Mouse (Mus musculus) CH12.LX (cell line): ENCODE data around the gene Plk3. TPM values are rescaled to one million over a fixed set of nuclear protein-coding genes. Genes with fewer than 3 reads are reported as not detected.

Experiments used
- DNase-seq: peaks from one replicate; pipeline ENCODE4 v3.0.0-alpha.2; 2013; ENCODE audit errors: extremely low read depth
- H3K27ac ChIP-seq: 2 replicates; pipeline ENCODE4 v1.5.1; 2012; ENCODE audit warnings: low read depth, mild to moderate bottlenecking, control low read depth, moderate library complexity; ENCODE audit not compliant: insufficient read depth
- H3K27me3 ChIP-seq: replicated peaks from 2 replicates; pipeline ENCODE3; 2012; ENCODE audit warnings: inconsistent platforms
- H3K36me3 ChIP-seq, 2 experiments: replicated peaks in 1 of 2; 2 replicates each; pipeline versions ENCODE3 to v1.6.1; 2012; ENCODE audit warnings: inconsistent platforms in 1 of 2, low read length in 1 of 2, mild to moderate bottlenecking in 1 of 2, mixed read lengths in 1 of 2, moderate library complexity in 1 of 2; ENCODE audit not compliant: control insufficient read depth in 1 of 2, insufficient read depth in 1 of 2
- H3K4me1 ChIP-seq, 2 experiments: 2 replicates each; pipeline ENCODE4 v1.6.1; 2012; ENCODE audit warnings: inconsistent platforms in 1 of 2, moderate library complexity in 1 of 2; ENCODE audit not compliant: insufficient read depth in 2 of 2, control insufficient read depth in 1 of 2
- H3K4me2 ChIP-seq: 2 replicates; pipeline ENCODE4 v1.6.1; 2012; ENCODE audit warnings: low read depth, mild to moderate bottlenecking, control low read depth; ENCODE audit not compliant: poor library complexity, insufficient read depth, severe bottlenecking
- H3K4me3 ChIP-seq, 3 experiments: fragments of 150-350 bp in 1 of 3; sonication (generic) in 1 of 3; replicated peaks in 1 of 3; 2 replicates each; pipeline versions ENCODE3 to v1.5.1; 2011 to 2012; ENCODE audit warnings: low read depth in 2 of 3, low read length in 2 of 3, mild to moderate bottlenecking in 2 of 3, moderate library complexity in 2 of 3, control low read depth in 1 of 3, improper control_type of control experiment in 1 of 3, inconsistent platforms in 1 of 3, mixed read lengths in 1 of 3; ENCODE audit not compliant: poor library complexity in 1 of 3
- H3K79me2 ChIP-seq: replicated peaks from 2 replicates; pipeline ENCODE4 v1.6.1; 2012; ENCODE audit warnings: mild to moderate bottlenecking, moderate library complexity; ENCODE audit not compliant: control insufficient read depth, poor library complexity, insufficient read depth, severe bottlenecking; ENCODE audit errors: extremely low read depth
- H3K9ac ChIP-seq: 2 replicates; pipeline ENCODE4 v1.6.1; 2012; ENCODE audit warnings: low read depth, mild to moderate bottlenecking, control low read depth, moderate library complexity; ENCODE audit not compliant: insufficient read depth
- H3K9me3 ChIP-seq: replicated peaks from 2 replicates; pipeline ENCODE3; 2012; ENCODE audit warnings: low read length, inconsistent platforms, mixed read lengths
- BHLHE40 ChIP-seq: IDR thresholded peaks from 2 replicates; pipeline ENCODE4 v1.6.1; 2011; ENCODE audit warnings: mild to moderate bottlenecking, low read depth, low read length, improper control_type of control experiment
- E2F4 ChIP-seq: IDR thresholded peaks from 2 replicates; pipeline ENCODE4 v1.6.1; 2011; ENCODE audit warnings: low read depth, low read length, improper control_type of control experiment; ENCODE audit not compliant: insufficient replicate concordance
- ELF1 ChIP-seq: IDR thresholded peaks from 2 replicates; pipeline ENCODE4 v1.6.1; 2014; ENCODE audit warnings: low read depth, mild to moderate bottlenecking, inconsistent platforms, low read length, improper control_type of control experiment
- ETS1 ChIP-seq: conservative IDR thresholded peaks from 2 replicates; pipeline ENCODE4 v1.6.1; 2012; ENCODE audit warnings: low read depth, mild to moderate bottlenecking, inconsistent platforms, low read length, improper control_type of control experiment, moderate library complexity
- HCFC1 ChIP-seq: IDR thresholded peaks from 2 replicates; pipeline ENCODE4 v1.6.1; 2012; ENCODE audit warnings: low read depth, mild to moderate bottlenecking, inconsistent platforms, low read length, improper control_type of control experiment
- IRF4 ChIP-seq: IDR thresholded peaks from 2 replicates; pipeline ENCODE4 v1.6.1; 2014; ENCODE audit warnings: low read depth, mild to moderate bottlenecking, inconsistent platforms, low read length, improper control_type of control experiment
- JUN ChIP-seq: IDR thresholded peaks from 2 replicates; pipeline ENCODE4 v1.6.1; 2011; ENCODE audit warnings: low read depth, mild to moderate bottlenecking, low read length, improper control_type of control experiment, moderate library complexity; ENCODE audit not compliant: insufficient read depth
- JUND ChIP-seq: conservative IDR thresholded peaks from 2 replicates; pipeline ENCODE4 v1.6.1; 2011; ENCODE audit warnings: low read depth, low read length, improper control_type of control experiment
- MAX ChIP-seq: IDR thresholded peaks from 2 replicates; pipeline ENCODE4 v1.6.1; 2011; ENCODE audit warnings: low read length, improper control_type of control experiment
- MAZ ChIP-seq: IDR thresholded peaks from 2 replicates; pipeline ENCODE4 v1.6.1; 2012; ENCODE audit warnings: low read depth, mild to moderate bottlenecking, inconsistent platforms, low read length, improper control_type of control experiment, moderate library complexity
- MXI1 ChIP-seq: IDR thresholded peaks from 2 replicates; pipeline ENCODE4 v1.6.1; 2011; ENCODE audit warnings: mild to moderate bottlenecking, low read depth, low read length, improper control_type of control experiment
- MYC ChIP-seq: IDR thresholded peaks from 2 replicates; pipeline ENCODE4 v1.6.1; 2011; ENCODE audit warnings: low read depth, mild to moderate bottlenecking, improper control_type of control experiment, low read length
- PAX5 ChIP-seq: IDR thresholded peaks from 2 replicates; pipeline ENCODE4 v1.6.1; 2012; ENCODE audit warnings: low read length, inconsistent platforms, mixed read lengths
- POLR2A ChIP-seq: IDR thresholded peaks from 2 replicates; pipeline ENCODE4 v1.6.1; 2011; ENCODE audit warnings: low read depth, mild to moderate bottlenecking, improper control_type of control experiment, low read length
- RAD21 ChIP-seq: IDR thresholded peaks from 2 replicates; pipeline ENCODE4 v1.6.1; 2011; ENCODE audit warnings: low read depth, mild to moderate bottlenecking, low read length, improper control_type of control experiment, moderate library complexity
- RCOR1 ChIP-seq: conservative IDR thresholded peaks from 2 replicates; pipeline ENCODE4 v1.6.1; 2012; ENCODE audit warnings: low read depth, mild to moderate bottlenecking, inconsistent platforms, low read length, improper control_type of control experiment
- SIN3A ChIP-seq: IDR thresholded peaks from 2 replicates; pipeline ENCODE4 v1.6.1; 2012; ENCODE audit warnings: low read length, improper control_type of control experiment, inconsistent platforms
- SMC3 ChIP-seq: IDR thresholded peaks from 2 replicates; pipeline ENCODE4 v1.6.1; 2011; ENCODE audit warnings: low read depth, low read length, improper control_type of control experiment
- TBP ChIP-seq: conservative IDR thresholded peaks from 2 replicates; pipeline ENCODE4 v1.6.1; 2011; ENCODE audit warnings: low read depth, low read length, improper control_type of control experiment
- TCF12 ChIP-seq: IDR thresholded peaks from 2 replicates; pipeline ENCODE4 v1.6.1; 2014; ENCODE audit warnings: low read depth, mild to moderate bottlenecking, inconsistent platforms, low read length, improper control_type of control experiment
- UBTF ChIP-seq: IDR thresholded peaks from 2 replicates; pipeline ENCODE4 v1.6.1; 2012; ENCODE audit warnings: low read depth, mild to moderate bottlenecking, inconsistent platforms, low read length, improper control_type of control experiment, moderate library complexity
- USF1 ChIP-seq: IDR thresholded peaks from 2 replicates; pipeline ENCODE4 v1.6.1; 2014; ENCODE audit warnings: low read depth, mild to moderate bottlenecking, inconsistent platforms, low read length, improper control_type of control experiment
- USF2 ChIP-seq: conservative IDR thresholded peaks from 2 replicates; pipeline ENCODE4 v1.6.1; 2011; ENCODE audit warnings: low read depth, low read length, improper control_type of control experiment
- ZC3H11A ChIP-seq: IDR thresholded peaks from 2 replicates; pipeline ENCODE4 v1.6.1; 2012; ENCODE audit warnings: low read depth, mild to moderate bottlenecking, inconsistent platforms, low read length, improper control_type of control experiment
- ZMIZ1 ChIP-seq: IDR thresholded peaks from 2 replicates; pipeline ENCODE4 v1.6.1; 2012; ENCODE audit warnings: low read depth, mild to moderate bottlenecking, inconsistent platforms, low read length, improper control_type of control experiment
- dilution Hi-C: fragments of 300-500 bp; cut with MboI; formaldehyde crosslinking; loops from 2 replicates; pipeline ENCODE4 v1.14.3; 2020; ENCODE audit warnings: low sequenced_read_pairs; ENCODE audit not compliant: extremely low pct_unique_long_range_greater_than_20kb, extremely low pct_ligation_motif_present
- in situ Hi-C: fragments of 300-500 bp; cut with MboI; formaldehyde crosslinking; loops from 3 replicates; pipeline ENCODE4 v1.14.3; 2019; ENCODE audit warnings: low sequenced_read_pairs, low pct_ligation_motif_present, low pct_unique_long_range_greater_than_20kb, mixed read lengths
- polyA plus RNA-seq: library from polyadenylated mRNA; unstranded; fragments of >175 nt; gene quantifications from 2 replicates; pipeline ENCODE4 v1.2.1, GENCODE M21; 2012; ENCODE audit warnings: low read depth; ENCODE audit not compliant: insufficient read length
- total RNA-seq, 2 experiments: library from RNA; depleted of rRNA; stranded (reverse); fragments of 300-350 nt in 1 of 2; fragments of >200 nt in 1 of 2; gene quantifications; 2 replicates each; pipeline ENCODE4 v1.2.3; 2012 to 2014

Plk3 gene
- total and polyA plus RNA-seq, 3 experiments = 8.8 to 18.5 (median 12.0) TPM

GRCm38 (mm10) chr4:117090586-117090985 lies 43.2 kb downstream of the Plk3 start:
- dilution Hi-C loops = no loop called here
- no peak overlapping the region for H3K4me3 ChIP-seq
- no peak for DNase-seq
- H3K36me3 ChIP-seq = peaks cover 5 to 31% of the 10 kb centered on the region in 2 experiments
- no peak overlapping the region for H3K27ac ChIP-seq
- no peak for TF ChIP-seq JUND
- TF ChIP-seq ZMIZ1 = no peak
- no peak for TF ChIP-seq POLR2A
- TF ChIP-seq TBP = no peak
- TF ChIP-seq ZC3H11A = no peak
- no peak for TF ChIP-seq HCFC1
- no peak for TF ChIP-seq JUN
- TF ChIP-seq UBTF = no peak
- TF ChIP-seq TCF12 = no peak
- H3K4me1 ChIP-seq = no peaks in the 10 kb centered on the region
- in situ Hi-C loops = no loop called here
- H3K9ac ChIP-seq = no peak overlapping the region
- H3K9me3 ChIP-seq = no peaks in the 10 kb centered on the region
- H3K4me2 ChIP-seq = no peak overlapping the region
- H3K27me3 ChIP-seq = no peaks in the 10 kb centered on the region
- H3K79me2 ChIP-seq = no peaks in the 10 kb centered on the region

GRCm38 (mm10) chr4:117087948-117088640 lies 45.7 kb downstream of the Plk3 start:
- H3K4me3 ChIP-seq = no peak overlapping the region
- no peak overlapping the region for H3K27ac ChIP-seq
- no peak overlapping the region for H3K9ac ChIP-seq
- dilution Hi-C loops = no loop called here
- no peak for DNase-seq
- no peak overlapping the region for H3K4me2 ChIP-seq
- no peaks in the 10 kb centered on the region for H3K4me1 ChIP-seq
- H3K36me3 ChIP-seq = peaks cover 12 to 51% of the 10 kb centered on the region in 2 experiments
- no peaks in the 10 kb centered on the region for H3K9me3 ChIP-seq
- TF ChIP-seq MAZ (no peak), UBTF (no peak), ELF1 (no peak), MAX (no peak), IRF4 (no peak), E2F4 (no peak), USF1 (no peak), RCOR1 (no peak), MYC (no peak), USF2 (no peak), PAX5 (no peak), MXI1 (no peak), BHLHE40 (no peak), SIN3A (no peak), ETS1 (no peak), HCFC1 (no peak), TCF12 (no peak), SMC3 (no peak), RAD21 (no peak)
- TF ChIP-seq, all 38 proteins: peak for 0
- no peaks in the 10 kb centered on the region for H3K27me3 ChIP-seq
- in situ Hi-C loops = no loop called here
- H3K79me2 ChIP-seq = no peaks in the 10 kb centered on the region
